Mouse (Mus musculus): ENCODE results near the gene Scn3a.

Scn3a gene

GRCm38 (mm10) chr2:65414237-65414636 lies 153.2 kb downstream of the Scn3a start:
- CTCF ChIA-PET = interaction anchor here (0.7 to 1.4 kb wide), 2 partner anchors 13 to 151 kb away, joined by 3 read pairs; no protein-coding TSS in a partner anchor

GRCm38 (mm10) chr2:65413746-65414145 lies 153.7 kb downstream of the Scn3a start:
- CTCF ChIA-PET = interaction anchor here (1.4 kb wide), 1 partner anchor 152 kb away, joined by 3 read pairs; no protein-coding TSS in a partner anchor
